Mouse (Mus musculus) adipocyte (in vitro differentiated cells): ENCODE results near the gene Odf4.
"Not testable (repeated sequence)": the region's sequence is repeated elsewhere in the genome, so short reads cannot be mapped to it uniquely, and the experiment has no call there.

Experiments
- DNase-seq: peaks from one replicate; pipeline ENCODE4 v3.0.0-alpha.2; 2016; ENCODE audit warnings: low spot score

The Odf4 gene

DNA sequence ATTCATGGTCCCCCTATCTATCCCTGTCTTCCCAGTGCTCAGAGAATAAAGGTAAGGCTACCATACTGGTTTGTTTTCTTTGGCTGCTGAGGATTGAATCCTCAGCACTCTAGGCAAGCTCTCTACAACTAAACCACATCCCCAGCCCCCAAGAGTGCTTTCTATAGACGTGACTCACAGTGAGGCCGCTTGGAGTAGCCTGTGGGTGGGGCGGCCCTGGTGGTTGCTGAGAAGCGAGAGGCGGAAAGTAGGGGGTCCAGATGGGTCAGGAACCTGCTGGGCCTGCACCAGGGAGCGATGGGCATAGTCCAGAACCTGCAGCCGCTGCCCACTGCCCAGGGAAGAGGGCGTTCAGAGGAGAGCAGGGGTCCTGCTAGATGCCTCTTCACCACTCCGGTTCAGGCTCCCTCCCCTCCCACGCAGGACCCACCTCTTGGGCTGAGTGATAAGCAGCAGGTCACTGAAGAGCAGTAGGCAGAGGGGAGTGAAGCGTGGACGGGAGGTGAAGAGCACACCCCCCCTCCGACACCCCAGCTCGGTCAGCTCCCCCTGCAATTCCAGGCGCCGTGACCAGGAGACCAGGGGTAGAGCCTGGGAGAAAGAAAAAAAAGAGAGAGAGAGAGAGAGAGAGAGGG is 20.0 kb upstream of the Odf4 start:
- DNase-seq: no peak

GRCm38 (mm10) chr11:68946001-68946400 is 19.1 kb upstream of the Odf4 start:
- no peak for DNase-seq

DNA sequence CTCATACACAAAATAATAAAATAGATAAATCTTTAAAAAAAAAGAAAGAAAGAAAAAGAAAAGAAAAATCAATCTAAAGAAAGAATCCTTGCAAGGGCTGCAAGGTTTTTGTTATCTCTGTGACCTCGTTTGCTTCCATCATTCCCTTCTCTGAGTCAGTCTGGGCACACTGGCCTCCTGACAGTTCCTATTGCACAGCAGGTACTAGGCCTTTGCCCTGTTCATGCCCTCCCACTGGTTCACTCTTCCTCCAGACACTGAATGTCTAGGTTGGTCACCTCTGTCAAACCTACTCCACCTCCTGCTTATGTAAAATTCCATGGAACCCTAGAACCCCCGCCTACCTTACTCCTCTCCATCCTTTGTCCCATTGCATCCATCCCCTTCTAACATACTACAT is 18.4 kb upstream of the Odf4 start:
- DNase-seq: no peak

GRCm38 (mm10) chr11:68942731-68943130 is 15.8 kb upstream of the Odf4 start:
- no peak for DNase-seq

GRCm38 (mm10) chr11:68940516-68940915 is 13.6 kb upstream of the Odf4 start:
- DNase-seq: no peak

DNA sequence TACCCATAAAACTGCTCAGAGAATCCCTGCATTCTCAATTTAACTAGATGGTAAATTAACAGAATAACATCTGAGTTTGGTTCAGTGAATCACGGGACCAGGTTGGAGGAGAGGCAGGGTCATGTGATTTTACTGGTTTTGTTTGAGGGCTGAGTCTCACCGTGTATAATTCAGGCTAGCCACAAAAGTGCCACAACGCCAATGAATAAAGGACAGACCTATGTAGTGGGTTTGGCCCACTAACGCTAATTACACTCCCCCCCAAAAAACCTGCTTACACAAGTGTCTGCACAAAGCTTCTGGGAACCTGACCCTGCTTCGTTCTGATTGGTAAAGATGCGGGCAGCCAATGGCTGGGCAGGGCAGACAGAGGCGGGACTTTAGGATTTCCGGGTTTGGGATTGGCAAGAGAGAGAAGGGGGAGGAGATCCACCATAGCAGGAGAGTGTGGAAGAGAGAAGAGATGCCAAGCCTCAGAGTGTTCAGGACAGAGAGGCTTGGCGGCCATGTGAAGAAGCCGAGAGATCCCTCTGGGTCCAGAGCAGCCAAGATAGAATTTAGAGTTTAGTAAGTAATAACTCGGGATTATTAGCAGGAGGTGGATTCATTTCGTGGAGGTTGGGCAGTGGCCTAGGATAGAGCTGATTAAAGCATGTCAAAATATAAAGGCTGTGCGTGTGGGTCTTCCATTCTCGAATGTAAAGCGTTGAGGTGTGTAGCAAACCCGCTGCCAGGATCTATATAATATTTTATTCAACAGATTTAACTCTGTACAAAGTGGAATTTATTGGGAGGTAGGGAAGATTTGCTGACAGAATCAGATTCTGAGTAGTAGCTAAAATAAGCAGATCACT is 12.8 kb upstream of the Odf4 start:
- peak; percentile 95 for DNase-seq

- not testable (repeated sequence) for DNase-seq
These were observed 10.1 kb upstream of the Odf4 start for GRCm38 (mm10) chr11:68936951-68937350.

GRCm38 (mm10) chr11:68933885-68934507 is 7.1 kb upstream of the Odf4 start:
- no peak for DNase-seq

DNA sequence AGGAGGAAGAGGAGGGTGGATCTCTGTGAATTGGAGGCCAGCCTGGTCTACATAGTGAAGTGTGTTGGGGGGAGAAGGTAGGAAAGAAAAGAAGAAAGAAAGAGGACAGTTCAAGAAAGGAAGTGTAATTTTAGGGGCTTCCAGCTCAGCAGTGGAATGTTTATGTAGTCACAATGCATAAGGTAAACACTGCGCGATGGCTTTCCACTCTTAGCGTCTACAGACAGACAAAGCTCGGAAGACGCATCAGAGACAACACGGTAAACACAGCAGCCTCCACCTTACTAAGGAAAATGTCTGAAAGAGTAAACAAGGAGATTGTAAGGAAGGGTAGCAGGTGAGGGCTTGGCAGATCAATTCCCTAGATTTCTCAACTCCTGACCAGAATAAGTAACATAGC is 3.1 kb upstream of the Odf4 start:
- DNase-seq: no peak

GRCm38 (mm10) chr11:68924749-68925148 is 2.1 kb downstream of the Odf4 start:
- no peak for DNase-seq

DNA sequence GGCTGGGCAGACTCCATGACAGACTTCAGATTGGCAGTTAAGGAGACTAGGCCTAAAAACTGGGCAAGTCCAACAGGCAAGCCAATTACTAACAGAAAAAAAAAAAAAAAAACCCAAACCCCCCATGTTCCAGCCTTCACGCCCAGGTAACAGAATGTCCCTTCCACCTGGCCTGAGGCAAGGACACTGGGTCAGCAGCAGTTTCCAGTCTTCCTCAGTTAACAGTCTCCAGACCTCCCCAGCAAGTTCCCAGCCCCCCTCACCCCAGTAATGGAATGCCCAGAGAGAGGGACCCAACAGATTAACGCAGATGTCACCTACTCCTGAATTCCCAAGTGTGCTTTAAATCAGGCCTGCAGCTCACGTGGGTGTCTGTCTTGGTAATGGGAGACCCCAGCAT is 3.7 kb downstream of the Odf4 start:
- no peak for DNase-seq

GRCm38 (mm10) chr11:68914566-68914965 is 12.3 kb downstream of the Odf4 start:
- no peak for DNase-seq

DNA sequence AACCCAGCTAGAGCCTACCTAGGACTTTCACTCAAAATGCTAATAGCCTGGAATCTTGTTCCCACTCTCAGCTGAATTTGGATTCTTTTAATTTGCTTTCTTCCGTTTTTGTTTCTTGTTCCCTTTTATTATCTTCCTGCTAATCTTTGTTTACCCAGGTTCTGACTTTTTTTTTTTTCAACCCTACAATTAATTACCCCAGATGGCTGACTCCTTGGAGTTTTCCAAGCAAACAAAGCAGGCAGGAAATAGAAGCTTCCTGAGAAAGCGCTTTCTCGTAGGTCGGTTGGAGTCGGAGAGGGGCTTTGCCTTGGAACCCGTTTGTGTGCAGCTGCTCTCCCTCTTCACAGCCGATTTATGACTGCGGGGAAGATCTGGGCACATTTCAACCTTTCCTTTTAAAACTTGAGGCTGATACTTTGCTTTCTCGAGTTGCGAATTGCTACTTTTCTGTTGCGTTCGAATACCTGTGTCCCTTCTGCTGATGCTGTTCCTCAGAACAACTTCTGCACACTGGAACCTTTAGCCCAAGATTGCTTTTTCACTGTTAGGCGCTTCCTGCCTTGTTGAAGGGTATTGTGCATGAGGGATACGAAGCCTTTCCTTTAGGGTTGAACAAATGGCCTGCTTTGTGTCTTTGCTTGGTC is 15.2 kb downstream of the Odf4 start:
- no peak for DNase-seq

GRCm38 (mm10) chr11:68908846-68909503 is 17.9 kb downstream of the Odf4 start:
- peak; percentile 38 for DNase-seq

GRCm38 (mm10) chr11:68907251-68907650 is 19.6 kb downstream of the Odf4 start:
- DNase-seq: no peak

DNA sequence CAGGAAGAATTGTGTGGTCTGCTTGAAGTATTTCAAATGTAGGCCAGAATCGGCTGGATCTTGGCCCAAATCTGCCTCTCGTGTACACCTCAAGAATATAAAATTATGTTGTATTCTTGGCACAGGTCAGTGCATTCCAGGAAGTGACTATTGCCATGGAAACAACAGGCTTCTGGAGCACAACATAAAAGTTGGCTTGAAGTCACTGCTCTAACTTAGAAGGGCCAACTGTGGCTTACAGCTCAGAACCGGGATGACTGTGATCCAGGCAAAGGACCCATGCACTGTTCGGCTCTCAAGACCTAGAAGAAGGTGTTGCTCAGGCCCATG is 20.5 kb downstream of the Odf4 start:
- DNase-seq: peak; percentile 26

DNA sequence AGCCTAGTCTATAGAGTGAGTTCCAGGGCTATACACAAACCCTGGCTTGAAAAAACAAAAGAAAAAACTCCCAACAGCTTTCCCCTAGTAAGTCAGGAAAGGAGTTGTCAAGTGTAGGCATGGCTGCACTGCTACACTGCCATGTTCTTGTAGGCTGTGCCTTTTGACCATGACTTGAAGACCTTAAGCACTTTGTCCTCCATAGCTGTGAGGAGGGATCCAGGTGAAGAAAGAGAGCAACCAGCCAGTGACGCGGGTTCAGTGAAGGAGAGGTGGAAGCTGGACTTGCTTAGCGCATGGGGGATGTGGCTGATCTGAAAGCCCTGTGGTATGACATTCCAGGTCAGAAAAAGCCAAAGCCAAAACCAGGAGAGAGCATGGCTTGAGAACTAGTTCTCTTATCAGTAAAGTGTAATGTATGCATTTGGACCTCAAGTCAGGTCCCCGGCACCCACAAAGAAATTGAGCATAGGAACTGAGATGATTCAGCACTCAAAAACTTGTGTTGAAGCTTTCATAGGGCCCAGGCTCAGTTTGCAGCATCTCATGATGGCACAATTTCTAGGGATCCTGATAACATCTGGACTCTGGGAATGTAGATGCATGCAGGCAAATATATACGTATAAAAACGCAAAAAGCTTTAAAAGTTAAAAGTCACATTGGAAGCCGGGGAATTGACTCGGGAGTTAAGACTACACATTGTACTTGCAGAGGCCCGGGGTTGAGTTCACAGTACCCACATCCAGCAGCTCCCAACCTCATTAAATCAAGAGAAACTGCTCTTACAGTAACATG is 21.0 kb downstream of the Odf4 start:
- no peak for DNase-seq

DNA sequence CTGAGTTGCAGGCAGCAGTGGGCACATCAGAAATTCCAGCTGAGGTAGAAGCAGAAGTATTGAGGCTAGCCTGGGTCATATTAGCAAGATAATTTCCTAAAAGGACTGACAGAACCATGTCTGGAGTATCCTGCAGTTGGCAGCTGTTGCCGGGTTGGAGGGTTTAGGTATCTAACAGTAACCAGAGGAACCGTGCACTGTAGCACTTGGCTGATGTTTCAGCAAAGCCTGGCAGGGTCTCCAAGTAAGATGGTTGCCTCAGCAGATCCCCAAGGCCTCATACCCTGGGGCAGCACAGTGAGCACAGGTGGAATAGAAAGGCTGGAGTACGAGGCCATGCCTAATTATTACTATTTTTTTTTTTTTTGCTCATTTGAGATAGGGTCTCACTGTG is 21.7 kb downstream of the Odf4 start:
- no peak for DNase-seq

DNA sequence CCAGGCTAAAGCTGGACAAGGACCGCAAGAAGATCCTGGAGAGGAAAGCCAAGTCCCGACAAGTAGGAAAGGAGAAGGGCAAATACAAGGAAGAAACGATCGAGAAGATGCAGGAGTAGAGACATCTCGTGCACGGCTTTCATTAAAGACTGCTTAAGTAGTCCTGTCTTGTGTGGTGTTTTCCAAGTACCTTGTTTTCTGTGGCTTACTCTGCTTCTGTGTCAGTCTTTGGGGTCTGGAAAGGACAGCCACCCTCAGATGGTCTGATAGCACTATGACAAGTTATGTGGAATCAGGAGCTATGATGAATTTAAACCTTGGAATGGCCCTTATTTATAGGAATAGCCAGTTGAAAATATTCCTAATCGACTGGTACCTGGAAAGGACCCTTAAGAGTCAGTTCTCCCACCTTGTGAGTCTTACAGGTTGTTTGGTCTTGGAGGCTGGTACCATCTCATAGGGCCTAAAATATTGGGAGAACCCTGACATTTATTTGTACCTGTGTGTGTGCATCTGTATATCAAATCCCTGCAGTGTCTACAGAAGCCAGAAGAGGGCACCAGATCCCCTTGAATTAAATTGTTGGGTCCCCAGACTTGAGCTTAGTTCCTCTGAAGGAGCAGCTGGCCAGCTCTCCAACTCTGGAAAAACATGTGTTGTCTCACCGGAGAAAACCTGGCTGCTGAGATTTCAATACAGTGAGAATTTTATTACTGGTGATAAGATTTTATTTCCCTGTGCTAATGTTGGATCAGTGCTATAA is 22.3 kb downstream of the Odf4 start:
- peak; percentile 86 for DNase-seq

- DNase-seq: no peak
These were observed 23.1 kb downstream of the Odf4 start for GRCm38 (mm10) chr11:68903775-68904174.

GRCm38 (mm10) chr11:68902823-68903222 is 24.1 kb downstream of the Odf4 start:
- no peak for DNase-seq
